Mouse (Mus musculus) E14TG2a.4 (cell line): ENCODE measurements around the gene Prn.

ENCODE experiments used
- H3K27me3 ChIP-seq: 2 replicates; pipeline ENCODE4 v1.6.1; 2014; ENCODE audit warnings: low read length, control low read depth; ENCODE audit not compliant: insufficient read depth
- H3K36me3 ChIP-seq: 2 replicates; pipeline ENCODE4 v1.6.1; 2014; ENCODE audit warnings: low read length, control low read depth; ENCODE audit not compliant: insufficient read depth
- H3K4me1 ChIP-seq: replicated peaks from 2 replicates; pipeline ENCODE4 v1.6.1; 2014; ENCODE audit warnings: low read depth, low read length, control low read depth
- H3K4me3 ChIP-seq: replicated peaks from 2 replicates; pipeline ENCODE4 v1.5.1; 2014; ENCODE audit warnings: mild to moderate bottlenecking, low read length
- H3K9me3 ChIP-seq: 2 replicates; pipeline ENCODE4 v1.6.1; 2014; ENCODE audit warnings: low read length, control low read depth
- CTCF ChIP-seq: conservative IDR thresholded peaks from 2 replicates; pipeline ENCODE4 v1.5.1; 2014; ENCODE audit warnings: low read length
- NANOG ChIP-seq: IDR thresholded peaks from 2 replicates; pipeline ENCODE4 v1.6.1; 2014; ENCODE audit warnings: borderline replicate concordance, low read length, mixed read lengths
- POU5F1 ChIP-seq: IDR thresholded peaks from 2 replicates; pipeline ENCODE4 v1.6.1; 2014; ENCODE audit warnings: low read length, borderline replicate concordance

The Prn gene

GRCm38 (mm10) chr2:131987950-131988349 is 78.2 kb downstream of the Prn start:
- TF ChIP-seq POU5F1 = no peak
- peak; percentile 20 for TF ChIP-seq CTCF
- no peak overlapping the region for H3K4me3 ChIP-seq

GRCm38 (mm10) chr2:131988550-131988949 is 78.8 kb downstream of the Prn start:
- Histone ChIP-seq H3K4me3 (no peak overlapping the region), H3K36me3 (no peaks in the 10 kb centered on the region), H3K9me3 (no peaks in the 10 kb centered on the region), H3K27me3 (peaks cover 2% of the 10 kb centered on the region; the same call in 1 of the 2 replicates), H3K4me1 (peaks cover 7% of the 10 kb centered on the region)
- TF ChIP-seq NANOG (no peak), POU5F1 (no peak), CTCF (no peak)

More at GRCm38 (mm10) chr2:131987950-131988349, 78.2 kb downstream of the Prn start:
- no peaks in the 10 kb centered on the region for H3K36me3 ChIP-seq
- H3K4me1 ChIP-seq = peaks cover under 1% of the 10 kb centered on the region
- H3K27me3 ChIP-seq = no peaks in the 10 kb centered on the region
- no peaks in the 10 kb centered on the region for H3K9me3 ChIP-seq

GRCm38 (mm10) chr2:131992487-131992886 is 82.7 kb downstream of the Prn start:
- peaks cover 10% of the 10 kb centered on the region for H3K4me1 ChIP-seq
- peaks cover 22% of the 10 kb centered on the region for H3K36me3 ChIP-seq
- no peaks in the 10 kb centered on the region for H3K9me3 ChIP-seq
- H3K27me3 ChIP-seq = peaks cover 6% of the 10 kb centered on the region; the same call in 1 of the 2 replicates
- no peak for TF ChIP-seq POU5F1
- no peak for TF ChIP-seq CTCF
- TF ChIP-seq NANOG = no peak
- no peak overlapping the region for H3K4me3 ChIP-seq

- H3K27me3 ChIP-seq = peaks cover 6% of the 10 kb centered on the region; the same call in 1 of the 2 replicates
- H3K4me3 ChIP-seq = no peak overlapping the region
- H3K36me3 ChIP-seq = peaks cover 22% of the 10 kb centered on the region
- TF ChIP-seq POU5F1 (no peak), NANOG (no peak), CTCF (no peak)
- no peaks in the 10 kb centered on the region for H3K9me3 ChIP-seq
- H3K4me1 ChIP-seq = peaks cover 10% of the 10 kb centered on the region
Measured at GRCm38 (mm10) chr2:131993151-131993550, 83.4 kb downstream of the Prn start.

- TF ChIP-seq POU5F1 (no peak), CTCF (no peak), NANOG (no peak)
- H3K4me3 ChIP-seq = no peak overlapping the region
- H3K36me3 ChIP-seq = peaks cover 22% of the 10 kb centered on the region
- H3K27me3 ChIP-seq = peaks cover 6% of the 10 kb centered on the region; the same call in 1 of the 2 replicates
- no peaks in the 10 kb centered on the region for H3K9me3 ChIP-seq
- H3K4me1 ChIP-seq = peaks cover 10% of the 10 kb centered on the region
Measured at GRCm38 (mm10) chr2:131993563-131994088, 83.9 kb downstream of the Prn start.

GRCm38 (mm10) chr2:131994971-131995370 is 85.2 kb downstream of the Prn start:
- Histone ChIP-seq H3K4me3 (no peak overlapping the region), H3K27me3 (peaks cover 6% of the 10 kb centered on the region; the same call in 1 of the 2 replicates), H3K36me3 (peaks cover 22% of the 10 kb centered on the region), H3K9me3 (no peaks in the 10 kb centered on the region), H3K4me1 (peaks cover 10% of the 10 kb centered on the region)
- TF ChIP-seq NANOG (no peak), CTCF (no peak), POU5F1 (no peak)

GRCm38 (mm10) chr2:131995742-131996141 is 86.0 kb downstream of the Prn start:
- H3K36me3 ChIP-seq = peaks cover 22% of the 10 kb centered on the region
- peaks cover 10% of the 10 kb centered on the region for H3K4me1 ChIP-seq
- no peaks in the 10 kb centered on the region for H3K9me3 ChIP-seq
- TF ChIP-seq POU5F1 (no peak), CTCF (no peak), NANOG (no peak)
- H3K27me3 ChIP-seq = peaks cover 6% of the 10 kb centered on the region; the same call in 1 of the 2 replicates
- no peak overlapping the region for H3K4me3 ChIP-seq

- Histone ChIP-seq H3K36me3 (peaks cover 22% of the 10 kb centered on the region), H3K9me3 (no peaks in the 10 kb centered on the region), H3K4me1 (peaks cover 10% of the 10 kb centered on the region), H3K27me3 (peaks cover 6% of the 10 kb centered on the region; the same call in 1 of the 2 replicates), H3K4me3 (no peak overlapping the region)
- TF ChIP-seq NANOG = no peak
- TF ChIP-seq CTCF = no peak
- TF ChIP-seq POU5F1 = no peak
Measured at GRCm38 (mm10) chr2:131996369-131996768, 86.6 kb downstream of the Prn start.

- H3K4me1 ChIP-seq = peaks cover 10% of the 10 kb centered on the region
- peaks cover 6% of the 10 kb centered on the region; the same call in 1 of the 2 replicates for H3K27me3 ChIP-seq
- TF ChIP-seq CTCF = no peak
- no peak for TF ChIP-seq POU5F1
- no peak for TF ChIP-seq NANOG
- H3K4me3 ChIP-seq = no peak overlapping the region
- H3K36me3 ChIP-seq = peaks cover 22% of the 10 kb centered on the region
- H3K9me3 ChIP-seq = no peaks in the 10 kb centered on the region
Measured at GRCm38 (mm10) chr2:131997356-131997755, 87.6 kb downstream of the Prn start.
